Mouse (Mus musculus) lung, adult 2 months (tissue): ENCODE data around the gene Ckap5. TPM values are rescaled to one million over a fixed set of nuclear protein-coding genes. Genes with fewer than 3 reads are reported as not detected.
A peak's percentile ranks its signal among the peaks of the same experiment; 100 is the strongest.

ENCODE experiments used
- DNase-seq: peaks from one replicate; pipeline ENCODE4 v3.0.0; 2022
- H3K4me1 ChIP-seq: fragments of 200-500 bp; 2 replicates; pipeline ENCODE4 v1.6.1; 2011; ENCODE audit warnings: low read length; ENCODE audit not compliant: control insufficient read depth, insufficient read depth
- H3K4me3 ChIP-seq: fragments of 200-500 bp; replicated peaks from 2 replicates; pipeline ENCODE3; 2011; ENCODE audit warnings: low read depth, mild to moderate bottlenecking, control low read depth, low read length; ENCODE audit errors: extremely low read depth
- CTCF ChIP-seq: fragments of 200-500 bp; IDR thresholded peaks from 2 replicates; pipeline ENCODE4 v1.5.1; 2011; ENCODE audit warnings: mild to moderate bottlenecking, low read length, control low read depth; ENCODE audit not compliant: insufficient read depth
- POLR2A ChIP-seq: fragments of 200-500 bp; IDR thresholded peaks from 2 replicates; pipeline ENCODE4 v1.6.1; 2011; ENCODE audit warnings: low read depth, mild to moderate bottlenecking, control low read depth, low read length, borderline replicate concordance; ENCODE audit errors: extremely low read depth
- WGBS: fragments of 180-500 bp; shearing (Covaris S2); methylation state at CpG from one replicate; pipeline ENCODE4 v1.1.7; 2018; 5-methylcytosine and 5-hydroxymethylcytosine counted together
- polyA plus RNA-seq: library from polyadenylated mRNA; depleted of rRNA; stranded (reverse); fragments of >200 nt; gene quantifications from 2 replicates; pipeline ENCODE4 v1.2.3, GENCODE M21; 2012

The Ckap5 gene
- polyA plus RNA-seq, 1 experiment, result 9.1 TPM

DNA sequence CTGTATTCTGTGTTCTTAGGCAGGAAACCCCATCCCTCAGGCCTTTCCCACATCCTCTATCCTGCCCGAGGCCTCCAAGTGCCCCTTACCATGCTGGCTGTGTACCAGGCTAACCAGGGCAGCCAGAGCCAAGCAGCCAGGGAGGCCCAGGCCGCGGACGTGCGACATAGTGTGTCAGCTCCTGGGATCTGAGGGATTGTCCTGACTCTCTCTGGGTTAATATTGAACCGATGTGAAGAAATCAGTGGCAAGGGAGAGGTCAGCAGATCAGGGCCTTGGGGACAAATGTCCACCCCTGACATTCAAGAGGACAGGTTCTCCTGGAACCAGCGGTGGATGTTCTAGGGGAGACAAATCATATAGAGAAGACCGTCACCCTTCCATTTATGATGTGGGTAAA is 109.7 kb downstream of the Ckap5 start, which contains the start of gene F2:
Gene F2 (minus strand): TSS at position 186 of the 400 bp plus-strand sequence.
- DNase-seq, result no peak
- H3K4me1 ChIP-seq, result no peaks in the 10 kb centered on the region
- no peak within 1 kb of the TSS for H3K4me3 ChIP-seq
- TF ChIP-seq POLR2A (no peak), CTCF (no peak)
- 77% methylated on average over 8 of the region's 8 CpGs for WGBS

- no peak overlapping the region for H3K4me3 ChIP-seq
- no peak for TF ChIP-seq POLR2A
- no peak for TF ChIP-seq CTCF
- no peaks in the 10 kb centered on the region for H3K4me1 ChIP-seq
- WGBS, result 65% methylated on average over 5 of the region's 5 CpGs
- no peak for DNase-seq
Measured at GRCm38 (mm10) chr2:91636727-91637338, 110.3 kb downstream of the Ckap5 start.

GRCm38 (mm10) chr2:91638931-91639330 is 112.4 kb downstream of the Ckap5 start:
- 57% methylated on average over 6 of the region's 6 CpGs for WGBS

DNA sequence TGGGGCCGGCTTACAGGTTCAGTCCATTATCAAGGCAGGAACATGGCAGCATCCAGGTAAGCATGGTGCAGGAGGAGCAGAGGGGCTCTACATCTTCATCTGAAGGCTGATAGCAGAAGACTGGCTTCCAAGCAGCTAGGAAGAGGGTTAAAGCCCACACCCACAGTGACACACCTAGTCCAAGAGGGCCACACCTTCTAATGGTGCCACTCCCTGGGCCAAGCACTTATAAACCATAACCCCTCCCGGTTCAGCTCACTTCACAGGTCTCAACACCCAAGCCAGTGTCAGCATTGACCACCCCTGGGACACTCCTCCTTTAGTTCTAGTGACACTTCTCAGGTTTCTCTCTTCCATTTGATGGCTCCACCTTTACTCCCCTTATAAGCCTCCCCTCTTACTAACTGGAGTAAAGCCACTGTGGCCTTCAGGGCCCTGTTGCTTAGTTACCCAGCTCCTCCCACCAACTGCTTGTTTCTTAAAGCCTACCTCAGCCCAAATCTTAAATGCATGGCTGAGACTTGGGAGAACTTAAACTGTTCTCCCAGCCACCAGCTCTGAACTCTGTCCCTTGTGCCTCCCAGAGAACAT is 116.4 kb downstream of the Ckap5 start:
- TF ChIP-seq CTCF (no peak), POLR2A (no peak)
- DNase-seq, result no peak
- H3K4me1 ChIP-seq, result no peaks in the 10 kb centered on the region
- WGBS, result 82% methylated on average over 2 of the region's 2 CpGs
- no peak overlapping the region for H3K4me3 ChIP-seq

More at GRCm38 (mm10) chr2:91638931-91639330, 112.4 kb downstream of the Ckap5 start:
- Histone ChIP-seq H3K4me3 (no peak overlapping the region), H3K4me1 (no peaks in the 10 kb centered on the region)
- no peak for DNase-seq
- no peak for TF ChIP-seq POLR2A
- no peak for TF ChIP-seq CTCF

GRCm38 (mm10) chr2:91644021-91644420 is 117.5 kb downstream of the Ckap5 start:
- TF ChIP-seq CTCF, result no peak
- no peak for TF ChIP-seq POLR2A
- Histone ChIP-seq H3K4me3 (no peak overlapping the region), H3K4me1 (no peaks in the 10 kb centered on the region)
- DNase-seq, result no peak
- WGBS, result 92% methylated on average over 11 of the region's 11 CpGs

DNA sequence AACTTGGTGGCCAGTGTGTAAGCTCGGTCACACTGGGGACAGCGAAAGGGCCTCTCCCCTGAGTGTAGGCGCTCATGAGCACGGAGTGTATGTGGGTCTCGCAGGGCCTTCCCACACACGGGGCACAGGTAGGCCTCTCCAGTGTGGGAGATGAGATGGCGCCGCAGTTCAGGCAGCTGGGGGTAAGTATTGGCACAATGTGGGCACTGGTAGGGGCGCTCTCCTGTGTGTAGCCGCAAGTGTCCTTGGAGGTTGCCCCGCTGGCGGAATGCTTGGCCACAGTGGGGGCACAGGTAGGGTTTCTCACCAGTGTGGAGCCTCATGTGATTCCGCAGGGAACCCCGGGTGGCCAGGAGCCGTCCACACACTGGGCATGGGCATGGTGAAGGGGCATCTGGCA is 118.8 kb downstream of the Ckap5 start:
- H3K4me1 ChIP-seq, result no peaks in the 10 kb centered on the region
- no peak for DNase-seq
- no peak for TF ChIP-seq CTCF
- no peak for TF ChIP-seq POLR2A
- no peak overlapping the region for H3K4me3 ChIP-seq
- WGBS, result 97% methylated on average over 15 of the region's 15 CpGs

DNA sequence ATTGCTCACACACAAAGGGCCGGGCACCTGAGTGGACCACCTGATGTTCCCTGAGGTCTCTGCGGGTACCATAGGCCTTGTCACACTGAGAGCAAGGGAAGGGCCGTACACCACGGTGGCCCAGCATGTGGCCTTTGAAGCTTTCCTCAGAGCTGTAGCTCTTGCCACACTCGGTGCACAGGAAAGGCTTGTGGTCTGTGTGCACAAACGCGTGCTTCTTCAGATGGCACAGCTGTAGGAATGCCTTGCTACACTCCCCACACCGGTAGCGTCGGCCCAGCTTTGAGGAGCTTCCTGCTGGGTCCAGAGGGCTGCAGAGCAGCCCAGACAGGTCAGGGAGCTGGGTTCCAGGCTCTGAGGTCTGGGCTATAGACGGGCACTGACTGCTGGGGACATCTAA is 119.2 kb downstream of the Ckap5 start:
- Histone ChIP-seq H3K4me1 (no peaks in the 10 kb centered on the region), H3K4me3 (no peak overlapping the region)
- no peak for DNase-seq
- no peak for TF ChIP-seq CTCF
- no peak for TF ChIP-seq POLR2A
- WGBS, result 86% methylated on average over 11 of the region's 11 CpGs

DNA sequence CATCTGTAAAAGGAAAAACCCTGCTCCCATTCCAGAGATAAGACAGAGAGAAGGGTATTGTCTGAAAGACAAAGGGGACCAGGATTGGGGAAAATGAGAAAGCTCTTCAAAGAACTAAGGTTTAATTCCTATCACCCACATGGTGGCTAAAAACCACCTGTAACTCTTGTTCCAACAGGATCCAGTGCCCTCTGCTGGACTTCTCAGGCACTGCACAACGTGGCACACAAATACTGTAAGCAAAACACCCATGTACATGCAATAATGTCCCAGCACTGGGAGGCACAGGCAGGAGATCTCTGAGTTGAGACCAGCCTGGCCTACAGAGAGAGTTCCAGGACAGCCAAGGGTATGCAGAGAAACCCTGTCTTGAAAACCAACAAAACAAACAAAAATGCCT is 120.2 kb downstream of the Ckap5 start:
- Histone ChIP-seq H3K4me1 (0 out of 2 replicates have a peak, but pooled peaks cover under 1% of the 10 kb centered on the region), H3K4me3 (no peak overlapping the region)
- DNase-seq, result peak; percentile 50
- no peak for TF ChIP-seq POLR2A
- TF ChIP-seq CTCF, result peak; percentile 75
- whole genome bisulfite sequencing, result 34% methylated on average over 1 of the region's 1 CpGs

DNA sequence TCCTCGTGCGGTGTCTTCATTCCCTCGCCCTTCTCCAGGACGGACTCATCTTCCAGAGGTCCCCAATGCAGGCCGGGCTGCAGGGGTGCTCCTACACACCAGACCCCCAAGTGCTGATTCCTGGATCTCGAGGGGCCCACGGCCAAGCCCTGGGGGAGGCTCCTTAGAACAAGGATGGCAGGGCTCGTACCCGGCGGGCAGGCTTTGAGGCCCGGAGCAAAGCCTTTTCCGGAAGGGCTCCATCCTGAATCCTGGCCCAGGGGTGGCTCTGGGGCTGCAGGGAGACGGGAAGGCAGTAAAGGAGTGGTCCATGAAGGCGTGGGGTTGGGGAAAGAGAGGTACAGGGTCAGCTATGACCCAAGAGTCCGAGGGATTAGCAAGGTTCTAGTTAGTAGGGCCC is 122.6 kb downstream of the Ckap5 start:
- peak; percentile 24 for DNase-seq

More for the DNA sequence above, 122.6 kb downstream of the Ckap5 start:
- no peak for TF ChIP-seq CTCF
- no peak for TF ChIP-seq POLR2A
- peak overlapping the region; percentile 98 for H3K4me3 ChIP-seq
- H3K4me1 ChIP-seq, result 0 out of 2 replicates have a peak, but pooled peaks cover 2% of the 10 kb centered on the region
- WGBS, result 4% methylated on average over 15 of the region's 15 CpGs
